Comparison of ENCODE assay signal across 10 mouse cellular contexts in genomic region chr4:125922317-125922878, GRCm38 (mm10).
A peak's percentile ranks its signal among the peaks of the same experiment; 100 is the strongest.
DNase-seq lines count a peak whose midpoint lies in the region; ATAC-seq lines count a peak whose summit lies in the region.
"Had no signal": no experiment of that assay in that cellular context is flagged by ENCODE, and none has a peak within 500 bp of the region (broad histone marks: within the 10 kb centered on the region; RNA-seq: fewer than 3 reads in every experiment).

No protein-coding gene starts in this region.

- H3K4me3 ChIP-seq in kidney, embryonic 15.5 days (replicated peaks), result peak overlapping the region; percentile 33
- H3K4me3 ChIP-seq in forebrain, embryonic 14.5 days (ENCODE audit: low read depth, low read length), result no peak overlapping the region
- no peak overlapping the region for H3K4me3 ChIP-seq in midbrain, embryonic 15.5 days

- H3K27ac ChIP-seq in kidney, embryonic 15.5 days, result peak overlapping the region; percentile 94
- H3K27ac ChIP-seq in forebrain, embryonic 14.5 days (ENCODE audit: low read depth, low read length), result no peak overlapping the region
- no peak overlapping the region for H3K27ac ChIP-seq in midbrain, embryonic 15.5 days
- H3K27ac ChIP-seq: limb, embryonic 10.5 days had no signal

- no peaks in the 10 kb centered on the region for H3K9me3 ChIP-seq in kidney, embryonic 15.5 days (replicated peaks)
- no peaks in the 10 kb centered on the region for H3K9me3 ChIP-seq in forebrain, embryonic 14.5 days (replicated peaks; ENCODE audit: control insufficient read depth, low read length)
- no peaks in the 10 kb centered on the region for H3K9me3 ChIP-seq in midbrain, embryonic 15.5 days
- H3K9me3 ChIP-seq: limb, embryonic 10.5 days had no signal

- H3K4me1 ChIP-seq in kidney, embryonic 15.5 days, result peaks cover 42% of the 10 kb centered on the region
- H3K4me1 ChIP-seq in forebrain, embryonic 14.5 days (ENCODE audit: control insufficient read depth, insufficient read depth, low read length), result peaks cover 25% of the 10 kb centered on the region
- H3K4me1 ChIP-seq in midbrain, embryonic 15.5 days, result peaks cover 37% of the 10 kb centered on the region

- no peak for DNase-seq in kidney, postnatal 14 days
- peak; percentile 47 for DNase-seq in ZHBTc4 (ENCODE audit: low read depth, low spot score)
- peak; percentile 51 for DNase-seq in forebrain, embryonic 14.5 days (ENCODE audit: low spot score)
- no peak for DNase-seq in testis, postnatal 10 days (ENCODE audit: low spot score)
- DNase-seq in adrenal gland, postnatal 10 days, result no peak
- DNase-seq in layer of hippocampus, postnatal 36 days, result no peak

- WGBS in kidney, embryonic 15.5 days, result 16% methylated on average over 11 of the region's 11 CpGs
- WGBS in forebrain, embryonic 14.5 days, result 5% methylated on average over 11 of the region's 11 CpGs
- 10% methylated on average over 11 of the region's 11 CpGs for WGBS in midbrain, embryonic 15.5 days

- peak; percentile 70 for ATAC-seq in kidney, embryonic 15.5 days (replicated peaks; ENCODE audit: low FRiP score)
- ATAC-seq in forebrain, embryonic 14.5 days, result peak; percentile 64; the same call in 1 of the 2 replicates
- 0 out of 2 replicates have a peak, but pooled peaks have one; percentile 17 for ATAC-seq in midbrain, embryonic 15.5 days (replicated peaks)
- ATAC-seq: liver, postnatal 0 days had no signal

- peaks cover 29% of the 10 kb centered on the region for H3K27me3 ChIP-seq in kidney, embryonic 15.5 days
- 0 out of 2 replicates have a peak, but pooled peaks cover 7% of the 10 kb centered on the region for H3K27me3 ChIP-seq in forebrain, embryonic 14.5 days (replicated peaks; ENCODE audit: control insufficient read depth, insufficient read depth, low read length)
- no peaks in the 10 kb centered on the region; the same call in 1 of the 2 replicates for H3K27me3 ChIP-seq in midbrain, embryonic 15.5 days (replicated peaks)

- no peak overlapping the region for H3K9ac ChIP-seq in kidney, embryonic 15.5 days
- H3K9ac ChIP-seq in forebrain, embryonic 14.5 days (ENCODE audit: low read length), result peak overlapping the region; percentile 29; the same call in 1 of the 2 replicates
- H3K9ac ChIP-seq in midbrain, embryonic 15.5 days, result no peak overlapping the region
- H3K9ac ChIP-seq: liver, postnatal 0 days had no signal

- H3K4me2 ChIP-seq in kidney, embryonic 15.5 days, result peak overlapping the region; percentile 52
- no peak overlapping the region; the same call in 1 of the 2 replicates for H3K4me2 ChIP-seq in forebrain, embryonic 14.5 days (ENCODE audit: low read length)
- H3K4me2 ChIP-seq in midbrain, embryonic 15.5 days, result no peak overlapping the region

- H3K36me3 ChIP-seq in kidney, embryonic 15.5 days, result no peaks in the 10 kb centered on the region
- no peaks in the 10 kb centered on the region for H3K36me3 ChIP-seq in forebrain, embryonic 14.5 days (ENCODE audit: control insufficient read depth, insufficient read depth, low read length)
- H3K36me3 ChIP-seq in midbrain, embryonic 15.5 days (replicated peaks), result no peaks in the 10 kb centered on the region
- H3K36me3 ChIP-seq: limb, embryonic 10.5 days had no signal

Comparison
In these comparisons a context has a peak if more than half of its experiments do, and no peak if none do; other contexts are left out.
1. ATAC-seq: peak in every context shown above with its lines; median percentile 70 in kidney, embryonic 15.5 days; 64 in forebrain, embryonic 14.5 days; 17 in midbrain, embryonic 15.5 days.
2. DNase-seq: peak in ZHBTc4 (single experiment) and forebrain, embryonic 14.5 days (single experiment); none in kidney, postnatal 14 days (single experiment), testis, postnatal 10 days (single experiment), adrenal gland, postnatal 10 days (single experiment) and layer of hippocampus, postnatal 36 days (0 of 2).